Mouse (Mus musculus) embryo, embryonic 9.5 days (tissue): ENCODE results near the gene Olfr714.
"Not testable (repeated sequence)": the region's sequence is repeated elsewhere in the genome, so short reads cannot be mapped to it uniquely, and the experiment has no call there.

Source experiments
- DNase-seq: peaks from one replicate; pipeline ENCODE4 v3.0.0-alpha.2; 2017; ENCODE audit errors: extremely low spot score

Olfr714 gene

DNA sequence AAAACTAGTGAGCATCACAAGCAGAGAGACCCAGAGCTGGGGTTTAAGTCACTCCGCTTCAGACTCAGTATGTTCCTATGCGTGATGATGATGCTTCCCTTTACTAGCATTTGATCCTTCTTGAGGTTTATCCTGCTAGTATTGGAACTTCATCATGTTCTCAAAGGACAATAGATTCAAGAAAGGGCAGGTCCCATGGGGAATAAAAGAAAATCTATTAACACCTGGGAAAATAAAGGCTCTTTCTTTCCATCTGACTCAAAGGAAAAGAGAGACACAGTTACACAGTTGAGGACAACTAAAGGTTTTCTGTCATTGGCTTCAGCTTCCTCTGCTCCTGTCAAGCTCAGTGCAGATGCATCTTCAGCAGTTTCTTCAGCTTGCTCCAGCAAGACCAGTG is at the start of gene Olfr714:
Gene Olfr714 (plus strand): TSS at position 301 of the 400 bp plus-strand sequence.
- DNase-seq, result no peak

- DNase-seq, result no peak
These were observed 39.9 kb upstream of the Olfr714 start, which contains the start of gene Olfr713 for GRCm38 (mm10) chr7:107030874-107031273. TSS of gene Olfr713 (plus strand) at chr7:107031174.

DNA sequence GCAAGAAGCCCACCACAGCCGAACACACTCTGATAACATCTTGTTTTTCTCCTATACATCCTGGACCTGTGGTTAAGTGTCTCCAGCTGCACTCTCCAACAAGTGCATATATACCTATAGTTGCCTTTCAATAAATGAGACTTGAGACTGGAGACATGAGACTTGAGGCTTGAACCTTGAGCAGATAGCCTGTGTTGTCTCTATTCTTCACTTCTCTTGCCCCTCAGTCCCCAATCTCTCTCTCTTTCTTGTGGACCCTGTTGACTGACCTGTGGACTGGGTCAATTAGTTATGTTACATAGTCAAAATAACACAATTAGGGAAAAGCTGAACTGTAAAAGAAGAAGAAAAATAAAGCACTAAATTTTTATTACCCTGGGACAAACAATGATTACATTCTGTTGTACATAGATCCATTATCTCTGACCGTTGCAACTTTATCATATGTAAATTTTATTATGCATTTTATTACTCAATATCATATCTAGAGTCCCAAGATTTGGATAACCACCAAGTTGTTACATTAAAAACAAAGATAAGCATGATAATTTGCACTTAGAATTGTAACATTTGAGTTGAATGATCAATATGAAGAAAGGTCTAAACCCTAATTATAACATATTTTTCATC is 30.7 kb upstream of the Olfr714 start:
- no peak for DNase-seq

DNA sequence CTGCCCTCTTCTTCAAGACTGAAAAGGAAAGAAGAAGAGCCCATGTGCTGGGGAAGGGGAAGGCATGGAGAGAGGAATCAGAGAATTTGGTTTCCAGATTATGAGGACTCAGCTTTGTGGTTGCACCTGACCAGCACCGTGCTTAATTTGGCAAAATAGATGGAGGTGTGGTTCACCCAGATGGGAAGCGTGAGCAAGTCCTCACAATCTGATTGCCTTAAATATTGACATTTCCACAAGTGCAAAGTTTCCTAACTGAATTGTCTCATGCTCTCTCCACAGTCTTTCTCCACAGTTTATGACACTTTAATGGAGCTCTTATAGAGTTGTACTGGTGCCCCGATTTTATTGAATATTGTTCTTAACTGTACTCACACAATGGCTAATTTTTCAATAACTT is 27.6 kb upstream of the Olfr714 start:
- no peak for DNase-seq

GRCm38 (mm10) chr7:107044407-107044806 is 26.4 kb upstream of the Olfr714 start:
- no peak for DNase-seq

GRCm38 (mm10) chr7:107045833-107046232 is 24.9 kb upstream of the Olfr714 start:
- DNase-seq, result peak; percentile 43

GRCm38 (mm10) chr7:107047578-107047977 is 23.2 kb upstream of the Olfr714 start:
- DNase-seq, result no peak

GRCm38 (mm10) chr7:107092920-107093319 is 22.1 kb downstream of the Olfr714 start, which contains the start of gene Olfr17:
TSS of gene Olfr17 (plus strand) at chr7:107093220.
- DNase-seq, result no peak

DNA sequence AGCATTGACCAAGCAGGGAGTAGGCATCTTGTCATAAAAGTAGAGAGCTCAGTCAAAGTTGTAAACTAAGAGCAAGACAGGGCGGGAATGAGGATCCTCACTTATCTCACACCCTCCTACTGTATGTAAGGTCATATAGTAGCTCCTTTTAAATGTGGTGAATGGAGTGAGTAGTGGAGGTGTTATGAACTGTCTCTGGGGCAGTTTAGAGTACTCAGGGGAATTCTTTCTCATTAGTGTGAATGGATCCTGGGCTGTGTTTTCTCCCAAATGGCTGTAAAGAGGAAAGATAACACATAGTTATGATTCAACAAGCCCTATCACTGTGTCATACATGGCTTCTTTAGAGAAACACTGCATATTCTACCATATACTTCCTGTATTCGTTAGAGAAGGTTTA is 39.5 kb downstream of the Olfr714 start, which contains the start of gene Olfr715b:
Gene Olfr715b (minus strand): TSS at position 101 of the 400 bp plus-strand sequence.
- not testable (repeated sequence) for DNase-seq
